Mouse (Mus musculus) hindbrain, embryonic 15.5 days (tissue): ENCODE results near the gene Gan. TPM values are rescaled to one million over a fixed set of nuclear protein-coding genes. Genes with fewer than 3 reads are reported as not detected.

Source experiments
- ATAC-seq: fragments of 200-750 bp; cut with Nextera tagmentation; 2 replicates; pipeline ENCODE4 v1.8.0; 2017; ENCODE audit warnings: low read depth, moderate number of reproducible peaks, moderate TSS enrichment; ENCODE audit not compliant: low FRiP score
- H3K27ac ChIP-seq: fragments of 300-500 bp; sonication (generic); replicated peaks from 2 replicates; pipeline ENCODE4 v1.5.1; 2015; ENCODE audit warnings: mild to moderate bottlenecking, inconsistent platforms
- H3K27me3 ChIP-seq: fragments of 300-500 bp; sonication (generic); 2 replicates; pipeline ENCODE4 v1.6.1; 2015; ENCODE audit warnings: control low read depth, inconsistent platforms
- H3K36me3 ChIP-seq: fragments of 300-500 bp; sonication (generic); 2 replicates; pipeline ENCODE4 v1.6.1; 2015; ENCODE audit warnings: control low read depth, inconsistent platforms
- H3K4me1 ChIP-seq: fragments of 300-500 bp; sonication (generic); replicated peaks from 2 replicates; pipeline ENCODE4 v1.6.1; 2015; ENCODE audit warnings: control low read depth, inconsistent platforms
- H3K4me2 ChIP-seq: fragments of 300-500 bp; sonication (generic); 2 replicates; pipeline ENCODE4 v1.6.1; 2015; ENCODE audit warnings: moderate library complexity, mild to moderate bottlenecking, inconsistent platforms
- H3K4me3 ChIP-seq: fragments of 300-500 bp; sonication (generic); 2 replicates; pipeline ENCODE4 v1.5.1; 2015; ENCODE audit warnings: mild to moderate bottlenecking, inconsistent platforms
- H3K9ac ChIP-seq: fragments of 300-500 bp; sonication (generic); 2 replicates; pipeline ENCODE4 v1.6.1; 2015; ENCODE audit warnings: inconsistent platforms
- H3K9me3 ChIP-seq: fragments of 300-500 bp; sonication (generic); 2 replicates; pipeline ENCODE4 v1.6.1; 2016; ENCODE audit warnings: control low read depth, inconsistent platforms
- WGBS: fragments of 180-500 bp; shearing (Covaris S2); methylation state at CpG from one replicate; pipeline ENCODE4 v1.1.7; 2015; 5-methylcytosine and 5-hydroxymethylcytosine counted together
- polyA plus RNA-seq: library from polyadenylated mRNA; unstranded; fragments of >200 nt; fragmentation: Nextera tagmentation; extraction: Ambion mirVana; gene quantifications from 2 replicates; pipeline ENCODE4 v1.2.1, GENCODE M21; 2015

Gene Gan
- polyA plus RNA-seq, 1 experiment from 2014 or later = 3.0 TPM

GRCm38 (mm10) chr8:117209150-117209549 is 51.2 kb downstream of the Gan start:
- Histone ChIP-seq H3K4me3 (no peak overlapping the region), H3K27me3 (no peaks in the 10 kb centered on the region), H3K9me3 (no peaks in the 10 kb centered on the region), H3K9ac (no peak overlapping the region), H3K4me2 (no peak overlapping the region), H3K27ac (no peak overlapping the region), H3K4me1 (no peaks in the 10 kb centered on the region), H3K36me3 (peaks cover 8% of the 10 kb centered on the region; the same call in 1 of the 2 replicates)
- 92% methylated on average over 12 of the region's 12 CpGs for WGBS
- no peak for ATAC-seq

- ATAC-seq = no peak
- Histone ChIP-seq H3K36me3 (no peaks in the 10 kb centered on the region), H3K4me2 (no peak overlapping the region), H3K4me3 (no peak overlapping the region), H3K9me3 (no peaks in the 10 kb centered on the region), H3K27me3 (no peaks in the 10 kb centered on the region), H3K9ac (no peak overlapping the region), H3K4me1 (no peaks in the 10 kb centered on the region), H3K27ac (no peak overlapping the region)
- WGBS = 80% methylated on average over 11 of the region's 11 CpGs
Measured at GRCm38 (mm10) chr8:117212100-117212499, 54.2 kb downstream of the Gan start.

- H3K4me3 ChIP-seq = no peak overlapping the region
- no peak for ATAC-seq
- no peak overlapping the region for H3K27ac ChIP-seq
- 99% methylated on average over 2 of the region's 2 CpGs for WGBS
- H3K4me2 ChIP-seq = no peak overlapping the region
- no peak overlapping the region for H3K9ac ChIP-seq
- no peaks in the 10 kb centered on the region for H3K27me3 ChIP-seq
- no peaks in the 10 kb centered on the region for H3K9me3 ChIP-seq
- no peaks in the 10 kb centered on the region for H3K36me3 ChIP-seq
- no peaks in the 10 kb centered on the region for H3K4me1 ChIP-seq
Measured at GRCm38 (mm10) chr8:117217724-117218123, 59.8 kb downstream of the Gan start.

- 0 out of 2 replicates have a peak, but pooled peaks cover 3% of the 10 kb centered on the region for H3K4me1 ChIP-seq
- H3K9ac ChIP-seq = no peak overlapping the region
- no peaks in the 10 kb centered on the region for H3K9me3 ChIP-seq
- H3K4me3 ChIP-seq = no peak overlapping the region
- H3K27me3 ChIP-seq = no peaks in the 10 kb centered on the region
- H3K27ac ChIP-seq = no peak overlapping the region
- H3K36me3 ChIP-seq = no peaks in the 10 kb centered on the region
- no peak for ATAC-seq
- 75% methylated on average over 6 of the region's 6 CpGs for WGBS
- H3K4me2 ChIP-seq = no peak overlapping the region
Measured at GRCm38 (mm10) chr8:117222396-117222795, 64.5 kb downstream of the Gan start.

- ATAC-seq = peak; percentile 66
- Histone ChIP-seq H3K4me1 (0 out of 2 replicates have a peak, but pooled peaks cover 3% of the 10 kb centered on the region), H3K27ac (no peak overlapping the region), H3K9ac (no peak overlapping the region), H3K27me3 (no peaks in the 10 kb centered on the region), H3K36me3 (no peaks in the 10 kb centered on the region), H3K9me3 (no peaks in the 10 kb centered on the region), H3K4me3 (peak overlapping the region; percentile 28), H3K4me2 (peak overlapping the region; percentile 49)
- WGBS = 12% methylated on average over 9 of the region's 9 CpGs
Measured at GRCm38 (mm10) chr8:117224630-117225029, 66.7 kb downstream of the Gan start.

- WGBS = 92% methylated on average over 12 of the region's 12 CpGs
- no peak for ATAC-seq
- H3K9ac ChIP-seq = no peak overlapping the region
- H3K9me3 ChIP-seq = no peaks in the 10 kb centered on the region
- H3K36me3 ChIP-seq = no peaks in the 10 kb centered on the region
- H3K27ac ChIP-seq = no peak overlapping the region
- no peaks in the 10 kb centered on the region for H3K27me3 ChIP-seq
- H3K4me1 ChIP-seq = 0 out of 2 replicates have a peak, but pooled peaks cover 3% of the 10 kb centered on the region
- H3K4me2 ChIP-seq = no peak overlapping the region
- H3K4me3 ChIP-seq = no peak overlapping the region
Measured at GRCm38 (mm10) chr8:117226306-117226705, 68.4 kb downstream of the Gan start.

GRCm38 (mm10) chr8:117227339-117227738 is 69.4 kb downstream of the Gan start:
- WGBS = 85% methylated on average over 2 of the region's 2 CpGs
- H3K36me3 ChIP-seq = no peaks in the 10 kb centered on the region
- H3K9ac ChIP-seq = no peak overlapping the region
- no peaks in the 10 kb centered on the region for H3K9me3 ChIP-seq
- no peak overlapping the region for H3K27ac ChIP-seq
- no peaks in the 10 kb centered on the region for H3K27me3 ChIP-seq
- no peak overlapping the region for H3K4me3 ChIP-seq
- no peak overlapping the region for H3K4me2 ChIP-seq
- no peak for ATAC-seq
- 0 out of 2 replicates have a peak, but pooled peaks cover 3% of the 10 kb centered on the region for H3K4me1 ChIP-seq

- no peak for ATAC-seq
- H3K4me1 ChIP-seq = no peaks in the 10 kb centered on the region
Measured at GRCm38 (mm10) chr8:117233199-117233598, 75.3 kb downstream of the Gan start.

GRCm38 (mm10) chr8:117236531-117236930 is 78.6 kb downstream of the Gan start:
- no peaks in the 10 kb centered on the region for H3K9me3 ChIP-seq
- H3K4me1 ChIP-seq = no peaks in the 10 kb centered on the region
- ATAC-seq = no peak
- H3K9ac ChIP-seq = no peak overlapping the region
- H3K4me3 ChIP-seq = no peak overlapping the region
- no peaks in the 10 kb centered on the region for H3K36me3 ChIP-seq
- no peak overlapping the region for H3K27ac ChIP-seq
- H3K27me3 ChIP-seq = no peaks in the 10 kb centered on the region
- WGBS = 95% methylated on average over 4 of the region's 4 CpGs
- no peak overlapping the region for H3K4me2 ChIP-seq

More at GRCm38 (mm10) chr8:117233199-117233598, 75.3 kb downstream of the Gan start:
- no peak overlapping the region for H3K4me3 ChIP-seq
- no peak overlapping the region for H3K9ac ChIP-seq
- 89% methylated on average over 7 of the region's 7 CpGs for WGBS
- H3K9me3 ChIP-seq = no peaks in the 10 kb centered on the region
- no peak overlapping the region for H3K27ac ChIP-seq
- H3K4me2 ChIP-seq = no peak overlapping the region
- no peaks in the 10 kb centered on the region for H3K36me3 ChIP-seq
- no peaks in the 10 kb centered on the region for H3K27me3 ChIP-seq

- H3K4me1 ChIP-seq = no peaks in the 10 kb centered on the region
- WGBS = 94% methylated on average over 5 of the region's 5 CpGs
- no peaks in the 10 kb centered on the region for H3K9me3 ChIP-seq
- no peak overlapping the region for H3K27ac ChIP-seq
- H3K4me2 ChIP-seq = no peak overlapping the region
- no peaks in the 10 kb centered on the region for H3K36me3 ChIP-seq
- H3K9ac ChIP-seq = no peak overlapping the region
- no peak for ATAC-seq
- H3K27me3 ChIP-seq = no peaks in the 10 kb centered on the region
- no peak overlapping the region for H3K4me3 ChIP-seq
Measured at GRCm38 (mm10) chr8:117240326-117240725, 82.4 kb downstream of the Gan start.

GRCm38 (mm10) chr8:117240841-117241494 is 83.0 kb downstream of the Gan start:
- Histone ChIP-seq H3K27me3 (no peaks in the 10 kb centered on the region), H3K27ac (no peak overlapping the region), H3K4me3 (no peak overlapping the region), H3K4me2 (no peak overlapping the region), H3K9me3 (no peaks in the 10 kb centered on the region), H3K4me1 (no peaks in the 10 kb centered on the region), H3K9ac (no peak overlapping the region), H3K36me3 (no peaks in the 10 kb centered on the region)
- WGBS = 84% methylated on average over 5 of the region's 5 CpGs
- no peak for ATAC-seq

- H3K36me3 ChIP-seq = no peaks in the 10 kb centered on the region
- no peak overlapping the region for H3K4me3 ChIP-seq
- no peaks in the 10 kb centered on the region for H3K27me3 ChIP-seq
- no peak for ATAC-seq
- no peak overlapping the region for H3K9ac ChIP-seq
- no peak overlapping the region for H3K27ac ChIP-seq
- no peaks in the 10 kb centered on the region for H3K4me1 ChIP-seq
- H3K9me3 ChIP-seq = no peaks in the 10 kb centered on the region
- no peak overlapping the region for H3K4me2 ChIP-seq
- 20% methylated on average over 3 of the region's 3 CpGs for WGBS
Measured at GRCm38 (mm10) chr8:117241848-117242247, 83.9 kb downstream of the Gan start.

- no peaks in the 10 kb centered on the region for H3K9me3 ChIP-seq
- H3K36me3 ChIP-seq = no peaks in the 10 kb centered on the region
- H3K4me2 ChIP-seq = no peak overlapping the region
- no peaks in the 10 kb centered on the region for H3K27me3 ChIP-seq
- no peak overlapping the region for H3K9ac ChIP-seq
- no peak overlapping the region for H3K4me3 ChIP-seq
- WGBS = 74% methylated on average over 6 of the region's 6 CpGs
- no peak for ATAC-seq
- no peaks in the 10 kb centered on the region for H3K4me1 ChIP-seq
- H3K27ac ChIP-seq = no peak overlapping the region
Measured at GRCm38 (mm10) chr8:117242286-117242685, 84.4 kb downstream of the Gan start.
